Mouse (Mus musculus) ovary, adult 10 weeks (tissue): Measurements from ENCODE around the gene Olfr1261. TPM values are rescaled to one million over a fixed set of nuclear protein-coding genes. Genes with fewer than 3 reads are reported as not detected.

Experiments
- polyA plus RNA-seq: library from polyadenylated mRNA; stranded (reverse); fragments of 350-450 nt; fragmentation: Illumina TruSeq; extraction: RNeasy Lipid Tissue Mini Kit (QIAGEN cat#74804); gene quantifications from one replicate; pipeline ENCODE4 v1.2.3, GENCODE M21; 2014

Gene Olfr1261
- polyA plus RNA-seq, result not detected

DNA sequence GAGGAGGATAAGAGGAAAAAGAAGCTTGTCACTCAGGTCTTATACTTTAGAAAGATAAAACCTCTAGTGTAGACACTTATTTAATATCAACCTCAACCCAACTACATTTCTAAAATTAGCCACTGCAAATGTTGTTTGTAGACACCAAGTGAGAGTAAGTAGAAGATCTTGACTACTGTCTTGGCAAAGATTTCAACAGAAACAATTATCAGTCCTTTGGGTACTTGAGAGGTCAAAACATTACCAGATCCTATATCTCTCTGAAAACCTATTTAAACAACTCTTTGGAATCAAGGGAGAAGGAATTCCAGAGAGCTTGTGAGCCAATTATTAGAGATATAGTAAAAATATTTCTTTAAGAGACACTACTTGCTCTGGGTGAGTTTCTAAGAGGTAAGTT is at the start of gene Olfr1261:
Gene Olfr1261, plus strand, starts transcription at position 301 of the 400 bp plus-strand sequence.

DNA sequence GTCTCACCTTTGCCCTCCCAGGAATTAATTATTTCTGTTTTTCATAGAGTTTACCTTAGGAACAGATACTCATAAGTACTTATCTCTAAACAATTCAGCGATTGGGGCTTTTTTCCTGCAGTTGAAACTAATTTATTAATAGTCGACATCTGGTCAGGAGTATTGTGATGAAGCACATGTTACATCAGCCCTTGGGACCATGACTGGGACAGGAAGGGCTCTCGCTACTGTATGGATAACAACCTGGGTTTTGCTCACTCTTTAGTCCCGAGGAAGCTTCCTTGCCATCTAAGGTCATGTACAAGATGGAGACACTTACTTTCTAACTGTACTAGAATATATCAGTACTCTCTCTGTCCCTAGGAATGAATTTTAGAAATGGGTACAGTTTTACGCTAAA is 42.5 kb upstream of the Olfr1261 start, which contains the start of gene Olfr1259:
Gene Olfr1259, minus strand, starts transcription at position 101 of the 400 bp plus-strand sequence.

DNA sequence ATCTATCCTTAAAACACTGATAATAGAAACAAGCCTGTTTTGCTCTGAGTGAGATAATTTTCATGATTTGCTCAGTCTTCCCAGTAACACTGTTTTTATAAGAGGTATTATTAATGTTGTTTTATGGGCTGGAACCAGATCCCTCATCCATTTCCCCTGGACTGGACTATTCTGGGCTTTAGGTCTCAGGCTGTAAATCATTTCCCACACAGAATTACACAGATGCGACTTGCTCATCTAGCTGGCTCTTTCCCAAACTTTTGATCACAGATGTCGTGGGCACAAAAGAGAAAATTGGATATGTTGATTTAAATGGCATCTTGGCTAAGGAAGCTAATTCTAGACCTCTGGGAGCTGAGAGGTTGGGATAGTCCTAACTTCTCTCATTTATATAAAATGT is 16.8 kb upstream of the Olfr1261 start, which contains the start of gene Olfr1260:
Gene Olfr1260, plus strand, starts transcription at position 157 of the 400 bp plus-strand sequence.

DNA sequence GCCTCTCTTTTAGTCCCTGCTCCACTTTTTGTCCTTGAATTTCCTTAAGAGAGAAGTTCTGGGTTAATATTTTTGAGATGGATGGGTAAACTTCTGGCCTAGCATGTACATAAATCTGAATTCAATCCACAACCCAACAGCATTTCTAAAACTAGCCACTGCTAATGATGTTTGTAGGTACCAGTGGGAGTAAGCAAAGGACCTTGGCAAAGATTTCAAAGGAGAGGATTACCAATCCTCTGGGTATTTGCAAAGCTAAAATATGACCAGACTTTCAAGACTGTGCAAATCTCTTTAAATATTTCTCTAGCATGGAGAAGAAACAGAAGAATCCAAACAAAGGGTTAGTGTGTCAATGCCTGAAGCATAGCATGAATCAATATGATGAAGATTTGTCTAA is 8.8 kb downstream of the Olfr1261 start, which contains the start of gene Olfr1262:
Gene Olfr1262, plus strand, starts transcription at position 301 of the 400 bp plus-strand sequence.

DNA sequence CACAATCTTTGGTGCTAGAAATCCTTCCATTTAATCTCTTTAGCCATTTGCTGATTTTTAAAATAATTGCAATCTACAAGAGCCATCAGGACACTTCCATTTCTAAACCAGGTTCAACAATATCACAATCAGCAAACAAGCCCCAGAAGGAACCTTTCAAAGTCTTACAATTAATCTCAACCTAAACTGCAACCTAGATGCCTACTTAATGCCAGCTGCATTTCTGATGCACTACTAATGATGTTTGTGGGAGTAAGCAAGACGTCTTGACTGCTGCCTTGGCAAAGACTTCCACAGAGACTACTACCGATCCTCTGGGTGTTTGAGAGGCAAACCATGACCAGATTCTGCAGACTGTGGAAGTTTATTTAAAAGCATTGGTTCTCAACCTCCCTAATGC is 20.8 kb downstream of the Olfr1261 start, which contains the start of gene Olfr1263:
Gene Olfr1263, plus strand, starts transcription at position 301 of the 400 bp plus-strand sequence.

DNA sequence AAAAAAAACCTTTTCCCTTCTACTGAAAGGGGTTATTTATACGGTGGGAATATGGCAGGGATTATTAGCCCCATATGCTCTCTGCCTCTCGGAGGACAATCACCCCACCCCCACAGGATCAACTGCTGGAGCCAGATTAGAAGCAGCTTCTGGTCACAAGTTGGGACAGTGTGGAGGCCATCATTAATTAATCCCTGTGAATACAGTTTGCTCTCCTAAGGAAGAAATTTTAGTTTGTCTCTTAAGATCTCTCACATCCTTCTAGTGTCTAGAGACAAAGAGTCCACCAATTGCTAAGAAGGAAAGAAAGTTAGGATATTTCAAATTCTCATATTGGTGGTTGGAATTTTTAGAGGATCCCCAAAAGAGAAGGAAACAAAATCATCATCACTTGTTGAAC is 34.5 kb downstream of the Olfr1261 start, which contains the start of gene Olfr1264:
Gene Olfr1264, minus strand, starts transcription at position 101 of the 400 bp plus-strand sequence.

DNA sequence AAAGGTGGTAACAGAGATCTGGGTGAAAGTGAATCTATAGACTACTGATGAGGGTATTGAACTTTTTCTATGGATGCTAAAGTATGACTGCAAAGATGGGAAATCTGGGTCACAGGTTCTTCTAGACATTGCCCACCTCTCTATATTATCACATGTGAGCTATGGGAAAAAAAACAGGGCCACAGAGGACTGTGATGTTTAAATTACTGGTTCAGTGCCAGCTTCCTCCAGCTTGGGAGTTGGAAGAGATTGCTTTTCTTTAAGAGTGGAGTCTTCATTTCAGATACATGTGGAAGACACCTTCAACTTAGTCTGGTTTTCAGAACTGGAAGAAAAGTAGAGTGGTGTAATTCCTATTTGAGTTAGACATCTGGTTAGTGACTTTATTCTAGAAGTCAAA is 44.0 kb downstream of the Olfr1261 start, which contains the start of gene Olfr1265:
Gene Olfr1265, plus strand, starts transcription at position 301 of the 400 bp plus-strand sequence.

Other genes with a start within 250 kb of the Olfr1261 start
- not detected for gene Olfr1253, start 234.1 kb upstream of the Olfr1261 start, polyA plus RNA-seq
- not detected for gene Olfr1254, start 197.6 kb upstream of the Olfr1261 start, polyA plus RNA-seq
- gene Olfr1255, start 179.2 kb upstream of the Olfr1261 start, polyA plus RNA-seq, result not detected
- gene Olfr1256, start 149.7 kb upstream of the Olfr1261 start, polyA plus RNA-seq, result not detected
- not detected for gene Olfr48, start 143.0 kb upstream of the Olfr1261 start, polyA plus RNA-seq
- not detected for gene Olfr1257, start 112.8 kb upstream of the Olfr1261 start, polyA plus RNA-seq
- not detected for gene Olfr1258, start 63.9 kb upstream of the Olfr1261 start, polyA plus RNA-seq
- gene Olfr1259, start 42.6 kb upstream of the Olfr1261 start, polyA plus RNA-seq, result not detected
- gene Olfr1260, start 16.9 kb upstream of the Olfr1261 start, polyA plus RNA-seq, result not detected
- gene Olfr1262, start 8.9 kb downstream of the Olfr1261 start, polyA plus RNA-seq, result not detected
- gene Olfr1263, start 20.9 kb downstream of the Olfr1261 start, polyA plus RNA-seq, result not detected
- not detected for gene Olfr1264, start 34.4 kb downstream of the Olfr1261 start, polyA plus RNA-seq
- gene Olfr1265, start 44.1 kb downstream of the Olfr1261 start, polyA plus RNA-seq, result not detected
- gene Olfr140, start 72.4 kb downstream of the Olfr1261 start, polyA plus RNA-seq, result not detected
- gene Olfr1269, start 130.2 kb downstream of the Olfr1261 start, polyA plus RNA-seq, result not detected
- gene Olfr32, start 151.1 kb downstream of the Olfr1261 start, polyA plus RNA-seq, result not detected
- not detected for gene Olfr1270, start 161.9 kb downstream of the Olfr1261 start, polyA plus RNA-seq
- gene Olfr1506, start 233.3 kb downstream of the Olfr1261 start, polyA plus RNA-seq, result not detected